Mouse (Mus musculus) gastrocnemius, adult 8-10 months (tissue): ENCODE data around the gene Rasl10b. TPM values are rescaled to one million over a fixed set of nuclear protein-coding genes. Genes with fewer than 3 reads are reported as not detected.

Experiments
- DNase-seq, 2 experiments: peaks; one replicate each; pipeline ENCODE4 v3.0.0; 2022; ENCODE audit warnings: low spot score in 2 of 2
- total RNA-seq, 4 experiments: library from RNA; stranded (reverse); gene quantifications; 2 replicates each; pipeline ENCODE4 v1.2.4; 2022

Gene Rasl10b
- total RNA-seq, 4 experiments from 2014 or later, result 0.19 to 0.63 (median 0.49) TPM

- DNase-seq, result no peak
Measured at GRCm38 (mm10) chr11:83465976-83466375, 57.0 kb downstream of the Rasl10b start.

- peak; percentile 45 to 70 for DNase-seq
Measured at GRCm38 (mm10) chr11:83467120-83467652, 58.2 kb downstream of the Rasl10b start.

GRCm38 (mm10) chr11:83468765-83469164, 59.8 kb downstream of the Rasl10b start:
- no peak for DNase-seq

Other genes with a start within 250 kb of the Rasl10b start
- under 1 TPM in 1 of 4 experiments, not detected in 3; 0.08 TPM for gene Slfn4, start 234.0 kb upstream of the Rasl10b start, total RNA-seq
- under 1 TPM in 3 of 4 experiments, not detected in 1; 0.24 to 0.43 (median 0.34) TPM for gene Slfn3, start 217.8 kb upstream of the Rasl10b start, total RNA-seq
- gene Slfn14, start 122.4 kb upstream of the Rasl10b start, total RNA-seq, result not detected
- gene Ap2b1, start 110.1 kb upstream of the Rasl10b start, total RNA-seq, result 10 to 100 TPM; 28.5 to 34.9 (median 32.6) TPM
- 10 to 100 TPM in 3 of 4 experiments, 1 to 10 TPM in 1; 9.2 to 17.1 (median 15.2) TPM for gene Pex12, start 106.6 kb upstream of the Rasl10b start, total RNA-seq
- not detected for gene Gas2l2, start 20.3 kb downstream of the Rasl10b start, total RNA-seq
- not detected for gene 1700020L24Rik, start 28.5 kb downstream of the Rasl10b start, total RNA-seq
- gene Mmp28, start 53.9 kb downstream of the Rasl10b start, total RNA-seq, result 1 to 10 TPM; 1.7 to 2.6 (median 2.1) TPM
- gene Taf15, start 63.9 kb downstream of the Rasl10b start, total RNA-seq, result 10 to 100 TPM; 17.5 to 28.4 (median 22.8) TPM
- gene Heatr9, start 113.0 kb downstream of the Rasl10b start, total RNA-seq, result not detected
- not detected for gene Ccl5, start 121.4 kb downstream of the Rasl10b start, total RNA-seq
- gene Ccl9, start 169.5 kb downstream of the Rasl10b start, total RNA-seq, result 1 to 10 TPM in 3 of 4 experiments, under 1 TPM in 1; 0.07 to 2.7 (median 1.4) TPM
- 1 to 10 TPM in 3 of 4 experiments, under 1 TPM in 1; 0.73 to 4.7 (median 2.2) TPM for gene Ccl6, start 183.9 kb downstream of the Rasl10b start, total RNA-seq
- not detected for gene Rpl9-ps1, start 236.5 kb downstream of the Rasl10b start, total RNA-seq
- not detected for gene Ccl3, start 240.2 kb downstream of the Rasl10b start, total RNA-seq